Mouse (Mus musculus) liver, embryonic 18 days (tissue): ENCODE results near the gene 1600014C10Rik. TPM values are rescaled to one million over a fixed set of nuclear protein-coding genes. Genes with fewer than 3 reads are reported as not detected.

Experiments used
- polyA plus RNA-seq: library from polyadenylated mRNA; depleted of rRNA; stranded (reverse); fragments of >200 nt; gene quantifications from 2 replicates; pipeline ENCODE4 v1.2.3, GENCODE M21; 2012; rRNA removed

1600014C10Rik gene
- polyA plus RNA-seq = 42.9 and 50.0 TPM in 2 replicates

DNA sequence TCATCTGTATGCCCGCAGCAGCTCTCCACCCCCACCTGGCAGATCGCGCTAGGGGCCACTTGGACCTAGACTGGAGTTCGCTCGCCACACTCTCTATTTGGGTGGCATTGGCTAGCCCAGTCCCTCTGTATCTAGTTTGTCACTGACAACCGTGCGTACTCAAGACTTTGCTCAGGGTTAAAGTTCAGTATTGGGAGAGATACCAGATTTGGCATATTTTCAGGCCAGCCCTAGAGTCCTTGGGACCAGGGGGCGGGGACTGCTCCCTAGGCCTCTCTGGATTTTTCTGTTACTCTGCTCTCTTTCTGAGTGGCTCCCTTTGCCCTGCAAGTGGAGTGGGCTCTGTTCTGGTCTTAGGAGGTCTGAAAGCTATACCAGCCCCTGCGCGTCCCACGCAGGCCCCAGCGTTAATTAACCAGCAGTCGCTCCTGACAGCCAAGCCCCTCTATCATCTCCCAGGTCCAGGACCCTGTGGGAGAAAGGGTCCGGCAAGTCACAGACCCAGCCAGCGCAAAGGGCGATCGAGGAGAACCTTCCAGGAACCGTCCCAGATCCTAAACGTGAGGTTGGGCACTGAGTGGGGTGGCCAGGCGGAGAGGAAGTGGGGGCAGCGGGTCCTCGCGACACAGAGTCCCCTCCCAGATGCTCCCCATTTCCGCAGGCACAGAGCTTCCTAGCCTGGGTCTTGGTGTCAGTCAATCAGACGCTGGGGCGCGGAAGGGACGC, at the start of gene 1600014C10Rik:
1600014C10Rik (plus strand) TSS at position 256 of the 726 bp plus-strand sequence.

DNA sequence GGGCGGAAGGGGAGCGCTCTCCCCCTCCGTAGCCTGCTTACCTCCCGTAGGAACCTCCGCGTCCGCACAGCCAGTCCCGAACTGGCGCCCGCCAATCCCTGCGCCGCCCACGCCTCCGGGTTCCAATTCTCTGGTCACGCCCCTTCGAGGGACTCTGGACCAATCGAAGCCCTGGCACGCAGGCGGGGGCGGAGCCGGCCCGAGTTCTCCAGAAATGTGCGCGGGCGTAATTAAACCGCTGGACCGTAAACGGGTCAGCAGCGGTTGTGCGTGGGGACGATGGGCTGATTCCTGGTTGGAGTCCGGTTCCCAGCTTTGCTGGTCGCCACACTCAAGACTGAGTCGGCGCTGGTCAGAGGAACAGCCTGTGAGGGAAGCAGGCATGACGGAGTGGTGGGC, 44.9 kb downstream of the 1600014C10Rik start, which contains the start of gene Plekhf1:
Plekhf1 (minus strand) TSS at position 117 of the 399 bp plus-strand sequence.

Other genes starting within 250 kb of the 1600014C10Rik start
- gene Uri1, start 159.7 kb upstream of the 1600014C10Rik start, polyA plus RNA-seq = 7.1 and 8.6 TPM in 2 replicates
- gene Ccne1, start 75.7 kb upstream of the 1600014C10Rik start, polyA plus RNA-seq = 20.8 and 24.0 TPM in 2 replicates
- gene Plekhf1, start 44.8 kb downstream of the 1600014C10Rik start, polyA plus RNA-seq = 0.45 and 0.50 TPM in 2 replicates
- gene Pop4, start 88.2 kb downstream of the 1600014C10Rik start, polyA plus RNA-seq = 8.5 and 8.9 TPM in 2 replicates